Mouse (Mus musculus): ENCODE results near the gene Ncoa5.

The Ncoa5 gene

DNA sequence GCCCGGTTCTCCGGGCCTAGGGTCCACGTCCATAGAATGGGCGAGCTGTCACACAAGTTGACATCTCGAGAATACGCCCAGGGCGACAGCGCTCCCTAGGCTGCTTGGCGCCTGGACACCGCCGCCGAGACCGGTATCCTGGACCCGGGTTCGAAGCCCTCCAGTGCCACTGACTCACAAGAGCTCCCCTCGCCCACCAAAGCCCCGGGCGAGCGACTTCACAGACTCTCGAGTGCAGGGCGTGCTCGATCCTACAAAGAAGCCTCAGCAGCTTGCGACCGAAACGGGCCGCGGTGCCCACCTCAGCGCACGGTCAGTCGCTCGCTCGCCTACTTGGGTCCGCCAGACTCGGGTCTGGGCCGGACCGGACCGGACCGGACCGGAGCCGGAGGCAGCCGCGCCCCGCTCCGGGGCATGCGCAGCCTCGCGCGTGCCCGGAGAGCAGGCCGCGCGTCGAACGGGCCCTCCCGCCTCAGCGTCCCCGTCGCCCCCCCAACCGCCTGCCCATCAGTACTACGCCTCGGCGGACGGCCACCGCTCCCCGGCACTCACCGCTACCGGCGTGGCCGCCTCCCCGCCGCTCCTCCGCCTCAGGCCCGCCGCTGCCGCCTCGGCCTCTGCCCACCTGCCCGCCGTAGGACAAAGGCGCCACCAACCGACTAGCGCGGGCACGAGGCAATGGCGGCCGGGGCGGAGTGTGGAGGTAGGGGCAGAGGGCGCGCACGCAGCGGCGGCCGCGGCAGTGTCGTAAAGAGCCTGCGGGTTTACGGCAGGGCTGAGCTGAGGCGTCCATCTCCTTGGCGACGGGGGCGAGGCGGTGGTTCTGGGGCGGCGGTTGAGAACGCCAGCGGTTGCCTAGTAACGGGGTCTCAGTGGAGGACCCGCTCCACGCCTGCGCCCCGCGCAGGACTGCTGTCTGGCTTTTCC, at the start of gene Ncoa5:
Gene Ncoa5, minus strand, starts transcription at position 737 of the 927 bp plus-strand sequence.
- peak; percentile 95 for DNase-seq (ENCODE audit: low read depth)

DNA sequence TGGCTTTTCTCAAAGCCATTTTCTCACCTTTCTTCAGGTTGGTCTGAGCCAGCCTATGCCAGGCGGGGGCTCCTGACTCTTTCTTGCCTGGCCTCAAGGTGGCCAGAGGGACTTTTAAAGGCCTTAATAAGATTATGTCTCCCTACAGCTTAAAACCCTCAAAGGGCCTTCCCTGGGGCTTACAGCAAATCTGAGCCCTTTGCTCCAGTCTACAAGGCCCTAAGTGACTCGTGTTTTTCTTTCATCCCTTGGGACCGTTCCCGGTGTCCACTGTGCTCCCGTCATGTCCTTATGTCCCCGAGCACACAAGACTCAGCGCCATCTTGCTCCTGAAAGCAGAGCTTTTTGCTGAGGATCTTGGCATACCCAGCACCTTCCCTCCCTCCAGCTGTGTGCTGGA, 46.6 kb upstream of the Ncoa5 start:
- no peak for DNase-seq (ENCODE audit: low read depth)

DNA sequence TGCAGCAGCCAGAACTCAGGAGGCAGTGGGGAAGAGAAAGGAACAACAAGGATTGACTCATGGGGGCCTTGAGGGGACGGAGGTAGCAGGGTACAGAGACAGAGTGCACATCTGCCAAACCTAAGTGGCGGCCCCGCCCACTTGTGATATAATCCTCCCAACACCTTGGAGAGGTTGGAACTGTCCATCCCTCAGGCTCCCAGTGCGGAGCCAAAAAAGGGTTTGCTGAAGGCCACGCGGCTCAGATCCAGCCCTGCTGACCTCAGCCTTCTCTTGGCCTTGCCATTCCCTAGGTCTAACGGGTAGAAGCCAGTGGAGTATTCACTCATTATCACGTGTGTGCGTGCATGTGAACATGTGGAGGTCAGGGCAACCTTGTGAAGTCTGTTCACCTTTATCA, 46.0 kb upstream of the Ncoa5 start:
- DNase-seq (ENCODE audit: low read depth): no peak

DNA sequence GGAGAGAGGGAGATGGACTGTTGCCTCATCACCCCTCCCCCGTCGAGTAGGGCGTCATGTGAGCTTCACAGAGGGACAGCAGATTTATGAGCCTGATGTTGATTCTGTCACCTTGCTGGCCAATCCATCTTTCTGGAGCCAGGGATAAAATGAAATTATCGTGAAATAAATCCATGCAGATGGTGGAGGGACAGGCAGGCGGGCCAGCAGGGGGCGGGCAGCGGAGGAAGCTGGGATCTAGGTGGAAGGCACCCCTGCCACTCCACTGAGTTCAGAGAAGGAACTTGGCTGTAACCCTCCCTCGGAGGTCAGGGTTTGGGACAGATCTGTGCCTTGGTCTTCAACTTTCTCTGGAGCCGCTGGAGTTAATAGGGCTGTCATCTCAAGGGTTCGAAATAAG, 43.9 kb upstream of the Ncoa5 start:
- peak; percentile 6 for DNase-seq (ENCODE audit: low read depth)

DNA sequence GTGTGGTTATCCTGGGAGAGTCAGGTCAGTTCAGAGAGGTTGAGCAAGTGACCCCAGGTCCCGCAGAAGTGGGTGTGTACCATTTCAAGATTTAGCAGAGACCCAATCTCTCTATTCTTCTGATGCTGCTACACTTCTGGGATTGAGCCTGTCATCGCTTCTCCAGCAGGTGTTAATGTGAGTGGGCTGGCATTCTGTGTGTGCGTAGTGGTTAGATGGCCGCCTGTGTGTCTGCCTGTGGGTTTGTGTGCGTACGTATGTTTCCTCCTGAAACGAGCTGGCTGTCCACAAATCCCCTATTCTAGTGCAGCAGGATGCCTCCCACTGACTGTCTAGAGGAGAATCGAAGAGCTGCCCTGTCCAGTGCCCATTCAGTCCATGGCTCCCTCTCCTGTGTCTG, 43.4 kb upstream of the Ncoa5 start:
- DNase-seq (ENCODE audit: low read depth): peak; percentile 8

DNA sequence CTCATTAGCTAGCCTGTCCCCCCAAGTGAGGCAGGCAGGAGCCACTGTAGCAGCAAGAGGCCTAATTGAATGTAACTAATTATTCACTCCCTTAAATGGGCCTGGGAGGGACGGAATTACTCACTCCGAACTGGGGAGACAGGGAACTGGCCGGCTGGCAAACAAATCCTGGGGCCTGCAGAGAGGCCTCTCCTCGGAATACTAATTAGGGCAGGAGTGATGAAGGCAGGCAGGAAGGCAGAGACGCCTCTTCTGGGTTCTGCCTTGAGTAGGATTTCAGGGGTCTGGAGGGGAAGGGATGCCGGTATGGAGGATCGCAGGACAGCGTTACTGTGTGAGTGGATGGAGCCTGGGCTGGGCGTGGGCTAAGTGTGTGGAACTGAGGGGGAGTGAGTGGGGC, 42.4 kb upstream of the Ncoa5 start:
- DNase-seq (ENCODE audit: low read depth): no peak

DNA sequence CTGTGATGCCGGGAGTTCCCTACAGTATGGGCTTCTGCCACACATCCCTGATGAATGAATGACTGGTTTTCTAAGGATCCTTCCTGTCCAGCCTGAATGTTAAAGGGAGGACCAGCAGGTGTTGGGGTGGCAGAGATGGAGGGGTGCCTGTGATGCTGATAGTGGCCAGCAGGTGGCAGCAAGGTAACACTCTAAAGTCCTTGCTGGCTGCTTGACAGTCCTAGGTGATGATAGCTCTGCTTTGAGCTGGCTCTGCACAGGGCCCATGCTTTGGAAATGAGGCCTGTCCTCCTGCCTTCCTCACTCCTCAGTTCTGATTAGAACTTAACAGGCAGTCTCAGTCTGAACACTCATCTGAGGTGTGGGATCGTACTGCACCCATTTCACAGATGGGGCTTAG, 40.3 kb upstream of the Ncoa5 start:
- peak; percentile 67 for DNase-seq (ENCODE audit: low read depth)

DNA sequence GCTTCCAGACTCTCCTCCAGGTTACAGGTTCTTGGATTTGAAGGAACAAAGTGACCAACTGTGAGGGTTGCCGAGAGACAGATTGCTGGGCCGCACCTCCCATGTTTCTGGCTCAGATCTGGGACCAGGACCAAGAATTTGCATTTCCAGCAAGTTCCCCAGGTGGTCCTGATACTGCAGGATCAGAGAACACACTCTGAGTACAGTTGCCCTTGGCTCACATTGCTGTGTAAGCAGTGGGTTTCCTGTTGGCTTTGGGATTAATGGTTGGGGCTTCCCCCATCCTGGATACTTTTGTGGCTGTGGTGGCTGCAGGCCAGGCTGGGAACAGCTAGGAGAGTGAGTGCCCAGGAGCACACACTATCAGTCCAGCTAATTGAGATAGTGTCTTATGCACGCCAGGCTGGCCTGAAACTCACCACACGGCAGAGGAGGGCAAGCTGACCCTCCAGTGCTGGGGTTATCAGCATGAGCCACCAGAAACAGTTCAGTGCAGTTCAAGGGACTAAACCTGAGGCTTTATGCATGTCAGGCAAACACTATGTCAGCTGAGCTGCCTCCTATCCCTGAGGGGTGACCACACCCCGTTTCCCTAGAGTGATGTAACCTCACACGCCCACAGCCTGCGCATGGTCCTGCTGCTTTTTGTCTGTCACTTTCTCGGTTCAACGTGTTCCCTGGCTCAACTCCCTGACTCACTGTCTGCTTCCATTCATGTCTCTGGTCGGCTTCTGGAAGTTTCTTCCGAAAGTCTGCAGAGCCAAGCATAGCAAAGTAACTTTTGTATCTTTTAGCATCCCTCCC, 39.6 kb upstream of the Ncoa5 start:
- peak; percentile 12 for DNase-seq (ENCODE audit: low read depth)

DNA sequence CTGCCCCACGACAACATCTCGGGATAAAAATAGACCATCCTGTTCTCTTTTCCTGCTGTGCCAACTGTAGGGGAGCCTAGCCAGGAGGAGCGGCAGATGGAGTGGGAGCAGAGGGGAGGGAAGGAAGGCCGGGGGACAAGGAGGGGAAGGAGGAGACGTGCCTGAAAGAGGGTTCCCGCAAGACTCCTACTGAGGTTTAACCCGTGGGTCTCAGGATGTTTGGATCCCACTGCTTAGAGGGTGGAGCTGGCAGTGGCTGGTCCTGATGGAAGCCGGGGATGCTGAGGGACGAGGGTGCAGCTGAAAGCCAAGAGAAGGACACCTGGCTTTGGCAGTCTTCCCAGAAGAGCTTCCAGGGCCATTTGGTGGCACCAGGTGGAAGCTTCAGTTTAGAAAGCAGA, 38.7 kb upstream of the Ncoa5 start:
- DNase-seq (ENCODE audit: low read depth): no peak

DNA sequence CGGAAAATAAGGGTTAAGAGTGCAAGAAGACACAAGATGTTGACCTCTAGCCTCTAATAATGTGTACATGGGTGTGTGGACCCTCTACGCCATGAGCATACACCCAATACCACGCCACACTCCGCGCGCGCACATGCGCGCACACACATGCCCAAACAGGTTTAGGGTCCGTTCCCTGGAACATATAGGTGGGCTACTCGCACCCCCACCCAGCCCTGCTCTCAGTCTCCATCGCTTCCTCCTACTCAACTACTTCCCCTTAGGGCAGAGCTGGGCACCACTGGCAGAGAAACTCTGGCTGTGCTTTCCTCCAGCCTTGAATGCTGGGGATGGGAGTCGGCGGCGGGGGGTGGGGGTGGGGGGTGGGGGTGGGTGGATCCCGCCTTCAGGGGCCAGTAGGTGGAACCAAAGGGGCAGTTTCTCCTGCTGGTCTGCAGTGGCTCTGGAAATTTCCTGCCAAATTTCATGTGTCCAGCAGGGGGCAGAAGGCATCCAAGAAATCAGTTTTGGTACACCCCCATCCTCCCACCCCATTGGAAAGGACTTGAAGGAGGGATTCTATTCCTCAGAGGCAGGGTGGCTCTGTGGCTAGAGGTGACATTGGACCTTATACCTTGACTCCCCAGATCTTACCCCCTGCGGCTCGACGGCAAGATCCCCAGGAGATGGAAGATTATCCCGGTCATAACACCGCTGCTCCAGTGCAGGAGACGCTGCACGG, 35.6 kb upstream of the Ncoa5 start:
- peak; percentile 51 for DNase-seq (ENCODE audit: low read depth)

DNA sequence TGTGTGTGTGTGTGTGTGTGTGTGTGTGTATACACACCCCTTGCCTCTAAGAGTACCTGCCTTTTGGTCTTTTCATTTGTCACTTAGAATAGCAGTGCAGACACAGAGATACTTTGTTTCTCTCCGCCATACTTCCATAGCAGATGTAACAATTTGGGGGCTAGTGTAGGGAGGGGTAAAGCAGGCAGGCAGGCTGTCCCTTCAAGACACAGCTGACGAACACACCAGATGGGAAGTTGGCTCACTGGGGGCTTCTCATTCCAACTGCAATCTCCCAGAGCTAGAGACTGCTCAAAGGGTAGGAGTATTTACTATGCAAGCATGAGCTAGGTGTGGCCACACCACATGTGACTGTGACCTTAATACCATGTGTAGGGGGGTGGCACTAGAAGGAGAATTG, 34.1 kb upstream of the Ncoa5 start:
- DNase-seq (ENCODE audit: low read depth): no peak

DNA sequence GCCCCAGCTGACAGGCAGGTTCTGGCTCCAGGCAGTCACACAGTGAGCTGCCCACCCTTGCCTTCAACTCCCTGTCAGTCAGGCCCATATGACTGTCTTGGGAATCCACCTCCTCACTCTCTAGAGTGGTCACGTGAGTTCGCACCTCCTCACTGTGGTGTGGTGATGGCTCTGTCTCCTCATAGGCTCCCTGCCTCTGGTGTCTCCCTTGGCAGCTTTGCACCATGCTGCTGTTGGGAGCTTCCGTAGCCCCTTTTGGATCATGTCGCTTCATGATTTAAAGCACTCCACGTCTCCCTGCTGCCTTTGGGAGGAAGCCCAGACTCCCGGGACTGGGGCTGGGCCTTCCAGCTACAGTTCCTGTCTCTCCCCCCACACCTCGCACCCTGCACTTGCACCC, 29.8 kb upstream of the Ncoa5 start:
- no peak for DNase-seq (ENCODE audit: low read depth)

DNA sequence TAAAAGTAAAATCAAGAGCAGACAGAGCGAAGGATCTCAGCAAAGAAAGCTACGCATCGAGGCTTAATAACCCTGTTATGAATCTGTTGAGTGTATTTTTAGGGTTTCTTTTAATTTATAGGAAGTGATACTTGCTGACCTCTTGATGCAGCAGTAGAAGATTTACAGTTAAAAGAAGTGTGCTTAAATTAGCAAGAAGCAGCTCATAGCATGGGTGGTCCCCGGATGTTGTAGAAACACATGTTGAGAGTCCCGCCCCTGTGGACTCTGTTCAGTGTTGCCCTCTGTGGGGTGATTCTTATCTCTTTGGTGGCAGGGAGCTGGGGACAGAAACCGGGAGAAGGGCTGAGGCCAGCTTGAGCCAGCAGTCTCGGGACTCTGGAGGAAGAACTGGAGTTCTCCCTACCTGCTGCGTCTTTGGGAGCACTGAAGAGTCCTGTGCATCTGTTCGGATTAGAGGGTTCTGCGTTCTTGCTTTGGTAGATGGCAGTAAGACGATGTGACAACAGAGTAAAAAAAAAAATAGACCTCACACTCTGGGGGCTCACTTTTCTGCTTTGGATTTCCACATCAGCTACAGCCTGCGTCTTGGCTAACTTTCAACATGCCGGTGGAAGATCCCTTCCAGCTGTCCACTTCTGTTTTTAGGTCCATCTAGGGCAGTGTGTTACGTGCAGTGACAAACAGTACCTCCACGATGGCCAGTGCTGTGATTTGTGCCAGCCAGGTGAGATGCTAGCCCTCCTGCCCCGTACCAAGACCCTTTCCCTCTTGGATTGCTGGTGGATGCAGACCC, 27.2 kb upstream of the Ncoa5 start:
- DNase-seq (ENCODE audit: low read depth): no peak

DNA sequence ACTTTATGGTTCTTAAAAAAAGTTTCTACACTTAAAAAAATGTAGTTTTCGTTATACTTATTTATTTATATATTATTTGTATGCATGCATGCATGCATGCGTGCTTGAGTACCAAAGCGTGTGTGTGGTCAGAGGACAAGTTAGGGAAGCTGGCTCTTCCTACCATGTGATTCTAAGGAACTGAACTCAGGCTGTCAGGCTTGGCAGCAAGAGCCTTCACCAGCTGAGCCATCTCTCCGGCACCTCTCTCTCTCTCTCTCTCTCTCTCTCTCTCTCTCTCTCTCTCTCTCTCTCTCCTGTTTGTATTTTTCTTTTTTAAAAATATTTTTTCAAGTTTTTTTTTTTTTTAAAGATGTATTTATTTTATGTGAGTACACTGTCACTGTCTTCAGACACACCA, 25.3 kb upstream of the Ncoa5 start:
- DNase-seq (ENCODE audit: low read depth): no peak

DNA sequence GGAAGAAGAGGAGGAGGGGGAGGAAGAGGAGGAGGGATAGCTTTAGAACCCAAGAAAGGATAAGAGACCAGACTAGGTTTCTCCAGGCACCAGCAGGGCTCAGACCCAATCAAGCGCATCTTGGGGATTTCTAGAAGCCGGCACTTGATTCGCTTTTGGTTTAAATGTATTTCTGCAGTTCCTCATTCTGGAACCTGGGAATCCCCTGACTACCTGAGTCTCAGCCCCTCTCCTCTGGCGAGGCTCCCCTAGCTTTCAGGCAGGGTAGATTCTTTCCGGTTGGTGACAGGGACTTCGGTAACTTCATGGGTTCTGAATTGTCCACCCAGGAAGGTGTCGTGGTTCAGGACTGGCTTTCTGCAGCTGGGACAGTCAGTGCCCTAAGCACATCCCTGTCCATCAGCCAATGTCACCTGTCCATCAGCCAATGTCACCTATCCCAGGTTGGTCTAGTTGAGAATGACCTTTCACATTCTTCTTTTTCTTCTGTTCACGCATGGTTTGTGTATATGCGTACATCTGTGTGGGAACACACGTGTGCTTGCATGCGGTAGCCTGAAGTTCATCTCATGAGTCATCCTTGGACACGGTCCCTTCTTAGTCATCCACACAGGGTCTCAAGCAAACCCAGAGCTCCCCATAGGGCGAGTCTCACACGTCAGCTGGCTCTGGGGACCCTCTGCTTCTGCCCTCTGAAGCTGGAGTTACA, 21.9 kb upstream of the Ncoa5 start:
- no peak for DNase-seq (ENCODE audit: low read depth)

DNA sequence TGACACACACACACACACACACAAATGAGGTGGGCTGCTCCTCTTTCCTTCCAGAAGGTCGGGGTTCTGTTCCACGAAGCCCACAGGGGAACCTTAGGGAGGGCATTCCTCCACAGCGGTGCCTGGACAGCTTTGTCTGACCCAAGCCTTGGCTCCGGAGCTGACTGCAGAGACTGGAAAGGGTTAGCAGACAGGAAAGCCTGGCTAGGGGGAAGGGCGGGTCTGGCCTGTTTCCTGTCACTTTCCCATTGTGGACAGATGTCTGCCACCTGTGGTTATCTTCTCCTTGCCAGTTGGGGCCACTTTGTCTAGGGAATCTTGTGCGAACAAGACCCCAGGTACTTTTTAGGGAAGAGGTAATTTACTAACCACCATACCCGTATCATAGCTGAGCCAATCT, 21.2 kb upstream of the Ncoa5 start:
- DNase-seq (ENCODE audit: low read depth): no peak

DNA sequence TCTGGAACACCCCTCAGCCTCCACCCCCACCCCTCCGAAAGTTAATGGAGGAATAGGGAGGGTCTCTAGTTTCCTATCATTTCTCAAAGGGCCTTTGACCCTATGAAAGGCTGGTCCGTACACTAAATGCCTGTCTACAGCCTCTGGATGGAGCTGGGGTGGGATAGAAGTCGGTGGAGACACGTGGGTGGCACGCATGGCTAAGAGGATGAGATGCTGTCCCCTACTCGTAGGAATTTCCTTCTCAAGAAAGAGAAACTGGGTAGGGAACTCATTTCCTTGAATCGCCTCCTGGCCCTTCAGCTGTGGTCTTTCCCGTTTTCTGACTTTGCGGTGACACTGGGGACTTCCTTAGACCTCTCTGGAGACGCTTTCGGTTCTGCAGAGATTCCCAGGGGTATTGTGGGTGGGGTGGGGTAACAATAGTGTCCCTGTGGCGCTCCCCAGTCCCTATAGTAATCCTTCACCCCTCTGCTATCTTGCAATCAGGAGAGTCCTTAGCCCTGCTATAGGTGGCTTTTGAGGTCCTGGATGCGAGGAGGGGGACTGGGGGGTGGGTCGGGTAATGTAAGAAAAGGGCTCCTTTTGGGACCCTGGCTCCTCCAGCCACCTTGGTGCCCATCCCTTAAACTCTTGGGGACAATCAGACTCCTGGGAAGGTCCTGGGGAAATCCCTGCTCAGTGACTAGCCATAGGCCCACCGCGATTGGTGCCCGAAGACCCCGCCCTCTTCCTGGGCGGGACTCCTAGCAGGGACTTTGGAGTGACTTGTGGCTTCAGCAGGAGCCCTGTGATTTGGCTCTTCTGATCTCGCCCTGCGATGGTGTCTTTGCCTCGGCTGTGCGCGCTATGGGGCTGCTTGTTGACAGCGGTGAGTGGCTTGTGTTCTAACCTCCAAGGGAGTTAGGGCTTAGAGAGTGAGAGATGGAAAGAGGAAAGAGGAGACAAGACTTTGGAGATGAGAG, 20.5 kb upstream of the Ncoa5 start, which contains the start of gene Cd40:
Gene Cd40, plus strand, starts transcription at position 740 of the 965 bp plus-strand sequence.
- DNase-seq (ENCODE audit: low read depth): no peak

DNA sequence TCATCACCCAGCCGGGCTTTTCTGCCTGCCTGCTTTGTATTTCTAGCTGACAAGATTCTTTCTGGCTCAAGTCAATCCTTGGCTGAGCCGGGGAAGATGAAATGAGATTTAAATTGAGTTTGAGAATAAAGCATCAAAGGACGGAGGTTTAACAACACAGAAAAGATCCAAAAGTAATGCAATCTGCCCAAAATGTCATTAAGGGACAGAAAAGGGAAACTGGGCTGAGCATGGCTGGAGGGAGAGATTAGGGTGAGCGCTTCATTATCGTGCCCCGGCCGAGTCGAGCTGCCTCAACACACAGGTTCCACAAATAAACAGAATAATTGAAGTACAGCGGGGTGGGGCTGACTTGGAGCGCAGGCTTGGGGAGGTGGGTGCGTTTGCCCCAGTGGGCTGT, 16.9 kb upstream of the Ncoa5 start:
- DNase-seq (ENCODE audit: low read depth): no peak

DNA sequence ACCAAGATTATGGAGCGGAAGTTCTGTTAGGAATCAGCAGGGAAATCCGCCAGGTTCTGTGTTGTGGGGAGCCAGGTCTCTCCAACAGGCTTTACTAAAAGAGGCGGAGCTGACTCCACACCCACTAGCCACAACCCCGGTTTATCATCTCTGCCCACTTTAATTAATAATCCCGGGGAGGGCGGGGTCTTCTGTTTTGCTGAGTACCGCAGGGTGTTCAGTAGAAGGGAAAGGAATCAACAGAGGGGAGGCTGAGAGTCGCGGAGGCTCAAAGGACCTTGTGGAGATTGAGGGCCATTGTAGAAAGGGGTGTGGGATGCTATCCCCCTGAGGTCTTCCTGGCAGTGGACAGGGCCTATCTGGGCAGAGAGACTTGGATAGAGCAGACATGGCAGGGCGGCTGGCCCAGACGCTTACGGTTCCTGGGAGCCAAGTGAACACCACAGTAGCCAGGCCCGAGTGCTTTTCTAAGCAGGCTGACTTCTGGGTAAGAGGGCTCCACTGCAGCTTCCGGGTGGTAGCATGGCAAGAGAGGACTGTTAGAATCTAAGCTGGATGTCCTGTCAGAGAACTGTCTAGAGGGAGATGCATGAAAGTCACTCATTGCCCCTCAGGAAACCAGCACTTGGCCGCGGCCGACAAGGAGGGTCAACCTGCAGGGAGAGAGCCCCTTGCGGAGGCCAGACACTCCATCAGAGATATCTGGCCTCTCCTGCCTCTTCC, 16.3 kb upstream of the Ncoa5 start:
- DNase-seq (ENCODE audit: low read depth): no peak

All from 416B (cell line).